In genomic region chr4:129672878-129673449, GRCm38 (mm10) we compare ENCODE assay signal across 8 mouse cellular contexts. TPM values are rescaled to one million over a fixed set of nuclear protein-coding genes. Genes with fewer than 3 reads are reported as not detected.
DNase-seq lines count a peak whose midpoint lies in the region; ATAC-seq and TF ChIP-seq lines count a peak whose summit lies in the region.

No protein-coding gene starts in this region.

- peak overlapping the region; percentile 97 for H3K27ac ChIP-seq in layer of hippocampus, adult 2 months
- H3K27ac ChIP-seq in embryonic facial prominence, embryonic 12.5 days, result peak overlapping the region; percentile 95
- no peak overlapping the region for H3K27ac ChIP-seq in neural tube, embryonic 12.5 days

- TF ChIP-seq CTCF in layer of hippocampus, adult 2 months (conservative IDR thresholded peaks at IDR 0.05), result no peak; the same call in 1 of the 2 replicates

- peak overlapping the region; percentile 99; the same call in 1 of the 2 replicates for H3K9ac ChIP-seq in embryonic facial prominence, embryonic 12.5 days
- peak overlapping the region; percentile 93 for H3K9ac ChIP-seq in neural tube, embryonic 12.5 days

- no peak for ATAC-seq in embryonic facial prominence, embryonic 12.5 days (ENCODE audit: insufficient number of reproducible peaks, insufficient read depth, low FRiP score, low TSS enrichment)
- no peak; the same call in 1 of the 2 replicates for ATAC-seq in neural tube, embryonic 12.5 days (ENCODE audit: low FRiP score, low read depth)
- no peak for ATAC-seq in frontal cortex, adult (ENCODE audit: low TSS enrichment)

- peak overlapping the region; percentile 92 for H3K4me3 ChIP-seq in layer of hippocampus, adult 2 months
- peak overlapping the region; percentile 99 for H3K4me3 ChIP-seq in embryonic facial prominence, embryonic 12.5 days
- H3K4me3 ChIP-seq in neural tube, embryonic 12.5 days, result peak overlapping the region; percentile 99

- no peak for DNase-seq in layer of hippocampus, adult 2 months (ENCODE audit: low spot score in 2 of 2)
- no peak for DNase-seq in layer of hippocampus, postnatal 10 days (ENCODE audit: low spot score in 2 of 2)
- DNase-seq in large intestine, adult 2 months (ENCODE audit: low read depth, low spot score), result peak; percentile 70
- DNase-seq in yolk sac, embryonic 10.5 days (ENCODE audit: low spot score), result no peak
- no peak for DNase-seq in kidney, adult 11 months

- no peaks in the 10 kb centered on the region for H3K9me3 ChIP-seq in embryonic facial prominence, embryonic 12.5 days
- H3K9me3 ChIP-seq in neural tube, embryonic 12.5 days, result no peaks in the 10 kb centered on the region

- peaks cover 14% of the 10 kb centered on the region for H3K4me1 ChIP-seq in embryonic facial prominence, embryonic 12.5 days
- H3K4me1 ChIP-seq in neural tube, embryonic 12.5 days, result peaks cover 8% of the 10 kb centered on the region

- WGBS in embryonic facial prominence, embryonic 12.5 days, result 6% methylated on average over 10 of the region's 10 CpGs
- 3% methylated on average over 10 of the region's 10 CpGs for WGBS in large intestine, adult 2 months
- WGBS in neural tube, embryonic 12.5 days, result 14% methylated on average over 10 of the region's 10 CpGs

- H3K27me3 ChIP-seq in embryonic facial prominence, embryonic 12.5 days, result no peaks in the 10 kb centered on the region
- H3K27me3 ChIP-seq in neural tube, embryonic 12.5 days (replicated peaks), result no peaks in the 10 kb centered on the region

- peak overlapping the region; percentile 87 for H3K4me2 ChIP-seq in embryonic facial prominence, embryonic 12.5 days (replicated peaks)
- H3K4me2 ChIP-seq in neural tube, embryonic 12.5 days (replicated peaks), result peak overlapping the region; percentile 88

- peaks cover 30% of the 10 kb centered on the region for H3K36me3 ChIP-seq in embryonic facial prominence, embryonic 12.5 days
- H3K36me3 ChIP-seq in neural tube, embryonic 12.5 days, result peaks cover 25% of the 10 kb centered on the region

RNA-seq across cellular contexts. Expression of gene Kpna6, which starts 0.4 kb away (rescaled TPM):
- 10 to 100 TPM; 88.7 to 97.9 TPM for total RNA-seq in layer of hippocampus, adult 2 months (2021)
- total RNA-seq in layer of hippocampus, postnatal 10 days (2021), result 10 to 100 TPM; 74.7 to 90.0 TPM
- 14.4 and 15.3 TPM in 2 replicates for polyA plus RNA-seq in embryonic facial prominence, embryonic 12.5 days (2016; fragmentation: Nextera tagmentation; extraction: Ambion mirVana)
- 15.1 and 19.7 TPM in 2 replicates for polyA plus RNA-seq in large intestine, adult 2 months (2012; rRNA removed)
- 16.3 and 16.6 TPM in 2 replicates for polyA plus RNA-seq in neural tube, embryonic 12.5 days (2016; fragmentation: Nextera tagmentation; extraction: Ambion mirVana)

RNA-seq across cellular contexts. Expression of gene Tmem39b, which starts 23.7 kb away (rescaled TPM):
- 10 to 100 TPM; 14.6 TPM for total RNA-seq in layer of hippocampus, adult 2 months (2021)
- total RNA-seq in layer of hippocampus, postnatal 10 days (2021), result 10 to 100 TPM; 13.0 to 13.1 TPM
- 16.5 and 18.7 TPM in 2 replicates for polyA plus RNA-seq in embryonic facial prominence, embryonic 12.5 days (2016; fragmentation: Nextera tagmentation; extraction: Ambion mirVana)
- polyA plus RNA-seq in large intestine, adult 2 months (2012; rRNA removed), result 21.5 and 23.2 TPM in 2 replicates
- 16.0 and 16.8 TPM in 2 replicates for polyA plus RNA-seq in neural tube, embryonic 12.5 days (2016; fragmentation: Nextera tagmentation; extraction: Ambion mirVana)

RNA-seq across cellular contexts. Expression of gene Txlna, which starts 32.1 kb away (rescaled TPM):
- total RNA-seq in layer of hippocampus, adult 2 months (2021), result 10 to 100 TPM; 49.7 to 51.3 TPM
- 10 to 100 TPM; 41.4 to 46.8 TPM for total RNA-seq in layer of hippocampus, postnatal 10 days (2021)
- 100 TPM in 2 replicates for polyA plus RNA-seq in embryonic facial prominence, embryonic 12.5 days (2016; fragmentation: Nextera tagmentation; extraction: Ambion mirVana)
- 20.3 and 21.6 TPM in 2 replicates for polyA plus RNA-seq in large intestine, adult 2 months (2012; rRNA removed)
- 77.6 and 83.5 TPM in 2 replicates for polyA plus RNA-seq in neural tube, embryonic 12.5 days (2016; fragmentation: Nextera tagmentation; extraction: Ambion mirVana)

RNA-seq across cellular contexts. Expression of gene Ccdc28b, which starts 49.2 kb away (rescaled TPM):
- total RNA-seq in layer of hippocampus, adult 2 months (2021), result 10 to 100 TPM; 70.2 to 81.0 TPM
- total RNA-seq in layer of hippocampus, postnatal 10 days (2021), result 100 to 1,000 TPM; 123 to 140 TPM
- polyA plus RNA-seq in embryonic facial prominence, embryonic 12.5 days (2016; fragmentation: Nextera tagmentation; extraction: Ambion mirVana), result 63.7 and 66.7 TPM in 2 replicates
- 9.4 and 12.3 TPM in 2 replicates for polyA plus RNA-seq in large intestine, adult 2 months (2012; rRNA removed)
- 103 and 107 TPM in 2 replicates for polyA plus RNA-seq in neural tube, embryonic 12.5 days (2016; fragmentation: Nextera tagmentation; extraction: Ambion mirVana)

RNA-seq across cellular contexts. Expression of gene Iqcc, which starts 54.1 kb away (rescaled TPM):
- 10 to 100 TPM; 31.5 to 34.3 TPM for total RNA-seq in layer of hippocampus, adult 2 months (2021)
- 10 to 100 TPM; 27.5 to 27.6 TPM for total RNA-seq in layer of hippocampus, postnatal 10 days (2021)
- 29.8 and 33.0 TPM in 2 replicates for polyA plus RNA-seq in embryonic facial prominence, embryonic 12.5 days (2016; fragmentation: Nextera tagmentation; extraction: Ambion mirVana)
- polyA plus RNA-seq in large intestine, adult 2 months (2012; rRNA removed), result 19.2 and 21.1 TPM in 2 replicates
- polyA plus RNA-seq in neural tube, embryonic 12.5 days (2016; fragmentation: Nextera tagmentation; extraction: Ambion mirVana), result 32.5 and 32.6 TPM in 2 replicates
